Mouse (Mus musculus) E14TG2a.4 (cell line): ENCODE measurements around the gene Uhrf1bp1.

ENCODE experiments used
- CTCF ChIP-seq: conservative IDR thresholded peaks from 2 replicates; pipeline ENCODE4 v1.5.1; 2014; ENCODE audit warnings: low read length
- NANOG ChIP-seq: IDR thresholded peaks from 2 replicates; pipeline ENCODE4 v1.6.1; 2014; ENCODE audit warnings: borderline replicate concordance, low read length, mixed read lengths
- POU5F1 ChIP-seq: IDR thresholded peaks from 2 replicates; pipeline ENCODE4 v1.6.1; 2014; ENCODE audit warnings: low read length, borderline replicate concordance

DNA sequence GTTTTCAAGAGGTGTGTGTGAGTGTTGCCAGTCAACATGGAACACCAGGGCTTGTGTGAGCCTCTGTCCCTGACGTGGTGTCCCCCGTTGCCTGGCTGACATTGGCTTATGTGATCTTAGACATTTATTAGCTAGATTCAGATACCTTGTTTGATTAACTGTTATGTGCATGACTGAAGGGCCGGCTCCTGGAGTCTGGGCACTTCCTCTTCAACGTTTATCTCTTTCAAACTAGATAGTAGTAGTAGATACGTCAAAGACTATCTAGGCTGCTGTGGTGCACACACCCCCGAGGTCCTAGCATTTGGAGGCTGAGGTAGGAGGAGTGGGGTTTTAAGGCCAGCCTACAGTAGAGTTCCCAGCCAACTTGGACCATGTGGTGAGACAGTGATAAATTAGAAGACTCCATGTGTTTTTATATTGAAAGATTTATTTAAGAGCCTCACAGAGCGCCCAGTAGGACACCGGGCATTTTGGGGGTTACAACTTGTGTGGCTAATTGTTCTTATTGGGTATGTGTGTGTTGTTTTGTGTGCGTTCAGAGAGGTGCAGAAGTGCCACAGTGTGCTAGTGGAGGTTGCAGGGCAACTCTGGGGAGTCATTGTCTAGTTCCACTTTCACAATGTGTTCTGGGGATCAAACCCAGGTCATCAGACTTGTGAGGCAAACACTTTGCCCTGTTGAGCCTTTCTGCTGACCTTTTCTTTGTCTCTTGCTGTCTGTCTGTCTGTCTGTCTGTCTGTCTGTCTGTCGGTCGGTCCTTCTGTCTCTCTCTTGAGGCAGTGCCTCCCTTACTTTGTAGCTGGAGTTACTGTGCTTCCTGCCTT, 1.6 kb downstream of the Uhrf1bp1 start:
- TF ChIP-seq CTCF (no peak), POU5F1 (no peak), NANOG (no peak)
